8 mouse cellular contexts compared by ENCODE assay signal in the genomic region with DNA sequence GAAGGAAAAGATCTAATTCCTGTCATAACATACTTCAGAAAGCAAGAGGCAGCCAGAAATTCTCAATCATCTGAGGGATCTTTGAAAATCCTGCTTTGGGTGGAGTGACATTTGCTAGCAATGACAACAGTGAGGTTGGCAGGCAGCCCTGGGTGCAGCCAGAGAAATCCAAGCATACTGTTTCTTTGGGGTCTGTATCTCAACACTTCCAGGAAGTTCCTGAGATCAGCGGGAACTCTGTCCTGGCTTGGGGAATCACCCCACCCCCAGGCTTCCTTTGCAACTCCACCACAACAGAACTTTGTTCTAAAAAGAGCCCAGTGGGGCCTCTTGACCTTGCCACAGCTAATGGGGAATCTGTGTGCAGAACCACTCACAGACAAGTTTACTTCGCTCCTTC.
DNase-seq lines count a peak whose midpoint lies in the region; ATAC-seq and TF ChIP-seq lines count a peak whose summit lies in the region.

No protein-coding gene starts in this region.

- H3K27me3 ChIP-seq in forebrain, embryonic 14.5 days (replicated peaks; ENCODE audit: control insufficient read depth, insufficient read depth, low read length), result no peaks in the 10 kb centered on the region
- no peaks in the 10 kb centered on the region for H3K27me3 ChIP-seq in forebrain, embryonic 10.5 days (ENCODE audit: poor library complexity, severe bottlenecking)
- H3K27me3 ChIP-seq in embryonic facial prominence, embryonic 15.5 days, result no peaks in the 10 kb centered on the region
- no peaks in the 10 kb centered on the region for H3K27me3 ChIP-seq in neural tube, embryonic 13.5 days
- no peaks in the 10 kb centered on the region for H3K27me3 ChIP-seq in cerebellum, adult 2 months (ENCODE audit: control insufficient read depth, insufficient read depth, low read length)

- no peak overlapping the region for H3K9ac ChIP-seq in forebrain, embryonic 14.5 days (ENCODE audit: low read length)
- no peak overlapping the region for H3K9ac ChIP-seq in embryonic facial prominence, embryonic 15.5 days
- H3K9ac ChIP-seq in neural tube, embryonic 13.5 days, result no peak overlapping the region

- 65% methylated on average over 2 of the region's 2 CpGs for WGBS in forebrain, embryonic 14.5 days
- WGBS in forebrain, embryonic 10.5 days, result 49% methylated on average over 2 of the region's 2 CpGs
- 35% methylated on average over 2 of the region's 2 CpGs for WGBS in embryonic facial prominence, embryonic 15.5 days
- 46% methylated on average over 2 of the region's 2 CpGs for WGBS in neural tube, embryonic 13.5 days
- WGBS in cerebellum, adult 2 months, result 43% methylated on average over 2 of the region's 2 CpGs

- ATAC-seq in forebrain, embryonic 14.5 days, result no peak
- no peak for ATAC-seq in embryonic facial prominence, embryonic 15.5 days (ENCODE audit: insufficient number of reproducible peaks, low FRiP score, low TSS enrichment, low read depth)
- no peak for ATAC-seq in neural tube, embryonic 13.5 days (ENCODE audit: low read depth)

- H3K4me1 ChIP-seq in forebrain, embryonic 14.5 days (ENCODE audit: control insufficient read depth, insufficient read depth, low read length), result no peaks in the 10 kb centered on the region
- H3K4me1 ChIP-seq in forebrain, embryonic 10.5 days, result peaks cover 13% of the 10 kb centered on the region
- H3K4me1 ChIP-seq in embryonic facial prominence, embryonic 15.5 days, result peaks cover 13% of the 10 kb centered on the region
- peaks cover 9% of the 10 kb centered on the region for H3K4me1 ChIP-seq in neural tube, embryonic 13.5 days (replicated peaks)
- no peaks in the 10 kb centered on the region for H3K4me1 ChIP-seq in cerebellum, adult 2 months (ENCODE audit: control insufficient read depth, insufficient read depth, low read length)

- H3K4me3 ChIP-seq in forebrain, embryonic 14.5 days (ENCODE audit: low read depth, low read length), result no peak overlapping the region
- no peak overlapping the region for H3K4me3 ChIP-seq in forebrain, embryonic 10.5 days
- no peak overlapping the region for H3K4me3 ChIP-seq in embryonic facial prominence, embryonic 15.5 days (replicated peaks)
- no peak overlapping the region for H3K4me3 ChIP-seq in neural tube, embryonic 13.5 days
- no peak overlapping the region for H3K4me3 ChIP-seq in cerebellum, adult 2 months (replicated peaks; ENCODE audit: insufficient read depth, low read depth, low read length)

- H3K36me3 ChIP-seq in forebrain, embryonic 14.5 days (ENCODE audit: control insufficient read depth, insufficient read depth, low read length), result no peaks in the 10 kb centered on the region
- H3K36me3 ChIP-seq in forebrain, embryonic 10.5 days (replicated peaks), result no peaks in the 10 kb centered on the region
- no peaks in the 10 kb centered on the region for H3K36me3 ChIP-seq in embryonic facial prominence, embryonic 15.5 days
- no peaks in the 10 kb centered on the region for H3K36me3 ChIP-seq in neural tube, embryonic 13.5 days

- H3K27ac ChIP-seq in forebrain, embryonic 14.5 days (ENCODE audit: low read depth, low read length), result no peak overlapping the region
- H3K27ac ChIP-seq in forebrain, embryonic 10.5 days, result no peak overlapping the region
- H3K27ac ChIP-seq in embryonic facial prominence, embryonic 15.5 days (replicated peaks), result 0 out of 2 replicates have a peak overlapping the region, but pooled peaks have one; percentile 53
- H3K27ac ChIP-seq in neural tube, embryonic 13.5 days (replicated peaks), result peak overlapping the region; percentile 59; the same call in 1 of the 2 replicates
- no peak overlapping the region for H3K27ac ChIP-seq in cerebellum, adult 2 months (ENCODE audit: insufficient read depth, low read length)

- H3K9me3 ChIP-seq in forebrain, embryonic 14.5 days (replicated peaks; ENCODE audit: control insufficient read depth, low read length), result no peaks in the 10 kb centered on the region
- H3K9me3 ChIP-seq in forebrain, embryonic 10.5 days, result no peaks in the 10 kb centered on the region
- H3K9me3 ChIP-seq in embryonic facial prominence, embryonic 15.5 days (replicated peaks), result no peaks in the 10 kb centered on the region
- no peaks in the 10 kb centered on the region for H3K9me3 ChIP-seq in neural tube, embryonic 13.5 days

- peak; percentile 13 for DNase-seq in forebrain, embryonic 14.5 days (ENCODE audit: low spot score)
- DNase-seq in forebrain, embryonic 10.5 days (ENCODE audit: extremely low spot score, low spot score), result no peak
- DNase-seq in R1 (ENCODE audit: low read depth, low spot score), result peak; percentile 56
- DNase-seq in heart, postnatal 4 days, result peak; percentile 72
- no peak for DNase-seq in cerebellum, adult 2 months
- DNase-seq in T-cell, adult 2 months (ENCODE audit: low spot score), result no peak

- no peak overlapping the region for H3K4me2 ChIP-seq in forebrain, embryonic 14.5 days (ENCODE audit: low read length)
- no peak overlapping the region for H3K4me2 ChIP-seq in embryonic facial prominence, embryonic 15.5 days (replicated peaks)
- no peak overlapping the region for H3K4me2 ChIP-seq in neural tube, embryonic 13.5 days

- TF ChIP-seq POLR2A in cerebellum, adult 2 months (IDR thresholded peaks at IDR 0.05; ENCODE audit: borderline replicate concordance, insufficient read depth, low read length), result no peak

- TF ChIP-seq CTCF in cerebellum, adult 2 months (IDR thresholded peaks at IDR 0.05; ENCODE audit: borderline replicate concordance, insufficient read depth, low read depth, low read length), result no peak

Comparison
In these comparisons a context has a peak if more than half of its experiments do, and no peak if none do; other contexts are left out.
1. DNase-seq: peak in forebrain, embryonic 14.5 days (single experiment), R1 (single experiment) and heart, postnatal 4 days (single experiment); none in forebrain, embryonic 10.5 days (single experiment), cerebellum, adult 2 months (0 of 2) and T-cell, adult 2 months (single experiment).
2. H3K27ac ChIP-seq: peak in embryonic facial prominence, embryonic 15.5 days (single experiment) and neural tube, embryonic 13.5 days (single experiment); none in forebrain, embryonic 14.5 days (single experiment), forebrain, embryonic 10.5 days (single experiment) and cerebellum, adult 2 months (single experiment).